Mouse (Mus musculus) G1E (cell line): Measurements from ENCODE around the gene Nlrp3. TPM values are rescaled to one million over a fixed set of nuclear protein-coding genes. Genes with fewer than 3 reads are reported as not detected.
A peak's percentile ranks its signal among the peaks of the same experiment; 100 is the strongest.
"Not testable (repeated sequence)": the region's sequence is repeated elsewhere in the genome, so short reads cannot be mapped to it uniquely, and the experiment has no call there.

Experiments used
- ATAC-seq: 2 replicates; pipeline ENCODE4 v1.8.0; 2016; ENCODE audit warnings: mild to moderate bottlenecking; ENCODE audit not compliant: insufficient number of reproducible peaks, poor library complexity, low FRiP score, severe bottlenecking; ENCODE audit errors: extremely low read depth
- DNase-seq: peaks from one replicate; pipeline ENCODE4 v3.0.0; 2012; ENCODE audit warnings: low spot score
- H3K27me3 ChIP-seq: 2 replicates; pipeline ENCODE4 v1.6.1; 2012; ENCODE audit warnings: mild to moderate bottlenecking, low read length, inconsistent platforms; ENCODE audit not compliant: insufficient read depth
- H3K36me3 ChIP-seq: replicated peaks from 2 replicates; pipeline ENCODE3; 2012; ENCODE audit warnings: mild to moderate bottlenecking, inconsistent platforms
- H3K4me1 ChIP-seq: 2 replicates; pipeline ENCODE4 v1.6.1; 2012; ENCODE audit warnings: low read depth, low read length, inconsistent platforms, mixed read lengths; ENCODE audit not compliant: insufficient read depth
- H3K4me3 ChIP-seq: 2 replicates; pipeline ENCODE4 v1.5.1; 2012; ENCODE audit warnings: low read depth, mild to moderate bottlenecking, inconsistent platforms, low read length, moderate library complexity, mixed read lengths
- H3K9me3 ChIP-seq: replicated peaks from 2 replicates; pipeline ENCODE4 v1.6.1; 2012; ENCODE audit warnings: inconsistent platforms
- CTCF ChIP-seq: IDR thresholded peaks from 2 replicates; pipeline ENCODE4 v1.5.1; 2012; ENCODE audit warnings: low read depth, low read length, inconsistent platforms, mixed read lengths
- GATA1 ChIP-seq: IDR thresholded peaks from 2 replicates; pipeline ENCODE4 v1.6.1; 2012; ENCODE audit warnings: borderline replicate concordance, low read length, inconsistent platforms, mixed read lengths
- GATA2 ChIP-seq: IDR thresholded peaks from 2 replicates; pipeline ENCODE4 v1.6.1; 2012; ENCODE audit warnings: low read depth, low read length, inconsistent platforms, borderline replicate concordance
- POLR2AphosphoS5 ChIP-seq: IDR thresholded peaks from 2 replicates; pipeline ENCODE4 v1.6.1; 2012; ENCODE audit warnings: low read depth, low read length, inconsistent platforms; ENCODE audit not compliant: insufficient replicate concordance
- TAL1 ChIP-seq: conservative IDR thresholded peaks from 2 replicates; pipeline ENCODE4 v1.6.1; 2012; ENCODE audit warnings: low read depth, low read length, inconsistent platforms, mixed read lengths
- polyA plus RNA-seq: library from polyadenylated mRNA; stranded (reverse); fragments of >175 nt; gene quantifications from 2 replicates; pipeline ENCODE4 v1.2.3, GENCODE M21; 2012
- total RNA-seq, 2 experiments: library from RNA; stranded (forward) in 1 of 2; stranded (reverse) in 1 of 2; fragments of 200-1000 nt in 1 of 2; fragments of >200 nt in 1 of 2; fragmentation: Nextera tagmentation in 1 of 2; gene quantifications; 2 replicates each; pipeline ENCODE4 v1.2.3; 2014 to 2017

Nlrp3 gene
- total and polyA plus RNA-seq, 3 experiments = 0.71 TPM; not detected in 2

- ATAC-seq (no peak), DNase-seq (no peak)
- no peak overlapping the region for H3K4me3 ChIP-seq
- peaks cover 5% of the 10 kb centered on the region for H3K27me3 ChIP-seq
- H3K36me3 ChIP-seq = no peaks in the 10 kb centered on the region
- no peaks in the 10 kb centered on the region for H3K9me3 ChIP-seq
- TF ChIP-seq POLR2AphosphoS5 = no peak
- TF ChIP-seq CTCF = no peak
- TF ChIP-seq TAL1 = no peak
- TF ChIP-seq GATA2 = no peak
- no peak for TF ChIP-seq GATA1
- H3K4me1 ChIP-seq = no peaks in the 10 kb centered on the region
Observed at GRCm38 (mm10) chr11:59560906-59561305, 19.5 kb downstream of the Nlrp3 start.

- H3K27me3 ChIP-seq = peaks cover 5% of the 10 kb centered on the region
- TF ChIP-seq POLR2AphosphoS5 (no peak), CTCF (no peak), GATA1 (no peak), TAL1 (no peak), GATA2 (no peak)
- no peak for ATAC-seq
- H3K4me3 ChIP-seq = no peak overlapping the region
- no peaks in the 10 kb centered on the region for H3K36me3 ChIP-seq
- H3K9me3 ChIP-seq = no peaks in the 10 kb centered on the region
- H3K4me1 ChIP-seq = no peaks in the 10 kb centered on the region
- no peak for DNase-seq
Observed at GRCm38 (mm10) chr11:59562336-59562735, 21.0 kb downstream of the Nlrp3 start.

GRCm38 (mm10) chr11:59562837-59563236, 21.5 kb downstream of the Nlrp3 start:
- no peaks in the 10 kb centered on the region for H3K36me3 ChIP-seq
- no peak for DNase-seq
- H3K27me3 ChIP-seq = peaks cover 5% of the 10 kb centered on the region
- H3K4me1 ChIP-seq = no peaks in the 10 kb centered on the region
- H3K9me3 ChIP-seq = no peaks in the 10 kb centered on the region
- TF ChIP-seq CTCF (no peak), GATA1 (no peak), TAL1 (no peak), POLR2AphosphoS5 (no peak), GATA2 (no peak)
- no peak for ATAC-seq
- no peak overlapping the region for H3K4me3 ChIP-seq

GRCm38 (mm10) chr11:59569306-59569705, 27.9 kb downstream of the Nlrp3 start:
- TF ChIP-seq GATA1 = no peak
- no peak for TF ChIP-seq TAL1
- TF ChIP-seq GATA2 = no peak
- no peak for TF ChIP-seq CTCF
- TF ChIP-seq POLR2AphosphoS5 = no peak
- no peaks in the 10 kb centered on the region for H3K36me3 ChIP-seq
- H3K9me3 ChIP-seq = no peaks in the 10 kb centered on the region
- no peaks in the 10 kb centered on the region for H3K4me1 ChIP-seq
- DNase-seq (no peak), ATAC-seq (no peak)
- H3K4me3 ChIP-seq = no peak overlapping the region
- peaks cover 7% of the 10 kb centered on the region; the same call in 1 of the 2 replicates for H3K27me3 ChIP-seq

- Histone ChIP-seq H3K9me3 (no peaks in the 10 kb centered on the region), H3K4me3 (no peak overlapping the region), H3K27me3 (peaks cover 5% of the 10 kb centered on the region; the same call in 1 of the 2 replicates), H3K4me1 (no peaks in the 10 kb centered on the region), H3K36me3 (no peaks in the 10 kb centered on the region)
- ATAC-seq (no peak), DNase-seq (no peak)
- TF ChIP-seq TAL1 = no peak
- no peak for TF ChIP-seq GATA2
- no peak for TF ChIP-seq CTCF
- no peak for TF ChIP-seq POLR2AphosphoS5
- TF ChIP-seq GATA1 = no peak
Observed at GRCm38 (mm10) chr11:59575726-59576125, 34.4 kb downstream of the Nlrp3 start.

GRCm38 (mm10) chr11:59576135-59576534, 34.8 kb downstream of the Nlrp3 start, which contains the start of gene Olfr222:
Olfr222 (minus strand) TSS chr11:59576235.
- not testable (repeated sequence) for H3K27me3 ChIP-seq, H3K4me1 ChIP-seq, H3K4me3 ChIP-seq, ATAC-seq, DNase-seq, H3K36me3 ChIP-seq, H3K9me3 ChIP-seq

GRCm38 (mm10) chr11:59584539-59584938, 43.2 kb downstream of the Nlrp3 start:
- no peaks in the 10 kb centered on the region for H3K36me3 ChIP-seq
- no peak overlapping the region for H3K4me3 ChIP-seq
- TF ChIP-seq POLR2AphosphoS5 (no peak), CTCF (no peak), GATA2 (no peak), GATA1 (no peak), TAL1 (no peak)
- DNase-seq = peak; percentile 9
- H3K27me3 ChIP-seq = peaks cover 3% of the 10 kb centered on the region
- H3K9me3 ChIP-seq = no peaks in the 10 kb centered on the region
- no peaks in the 10 kb centered on the region for H3K4me1 ChIP-seq
- no peak for ATAC-seq
